Mouse (Mus musculus): ENCODE measurements at regions not wholly inside any gene's neighbourhood (a gene's known extent, or its start where the extent isn't known, plus 50 kb on each side); places are given as distances from the start of the nearest gene placed in this dataset.

DNA sequence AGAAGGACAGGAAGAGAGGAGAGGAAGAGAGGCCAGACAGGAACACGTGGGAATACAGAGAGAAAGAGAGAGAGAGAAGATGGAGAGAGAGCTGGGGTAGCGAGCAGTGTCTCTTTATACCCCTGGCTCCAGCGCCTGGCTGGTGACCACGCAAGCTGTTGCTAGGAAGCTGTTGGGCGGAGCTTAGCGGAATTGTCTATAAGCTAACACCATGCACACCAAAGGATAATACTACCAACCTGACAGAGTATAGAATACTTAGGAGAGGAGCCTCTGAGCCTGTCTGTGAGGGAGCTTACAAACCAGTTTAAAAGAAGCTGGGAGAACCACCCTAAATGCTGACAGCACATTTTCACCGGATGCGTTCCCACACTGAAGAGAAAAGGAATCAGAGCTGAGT lies 100.2 kb upstream of the Kctd3 start:
- Histone ChIP-seq H3K36me3 (ENCODE audit: control insufficient read depth, insufficient read depth, low read length) (no peaks in the 10 kb centered on the region), H3K4me2 (ENCODE audit: low read length) (no peak overlapping the region), H3K27me3 (replicated peaks; ENCODE audit: control insufficient read depth, insufficient read depth, low read length) (no peaks in the 10 kb centered on the region), H3K4me1 (replicated peaks; ENCODE audit: control insufficient read depth, insufficient read depth, low read length) (peaks cover 12% of the 10 kb centered on the region), H3K27ac (ENCODE audit: low read depth) (peak overlapping the region; percentile 64; the same call in 1 of the 2 replicates), H3K4me3 (ENCODE audit: low read depth, low read length) (no peak overlapping the region), H3K9me3 (ENCODE audit: control insufficient read depth, low read length) (no peaks in the 10 kb centered on the region), H3K9ac (ENCODE audit: low read length) (no peak overlapping the region)
- DNase-seq (ENCODE audit: low spot score) (peak; percentile 56), ATAC-seq (replicated peaks; ENCODE audit: low FRiP score, low TSS enrichment, low read depth) (no peak; the same call in 1 of the 2 replicates)
- 46% methylated on average over 8 of the region's 8 CpGs for WGBS

DNA sequence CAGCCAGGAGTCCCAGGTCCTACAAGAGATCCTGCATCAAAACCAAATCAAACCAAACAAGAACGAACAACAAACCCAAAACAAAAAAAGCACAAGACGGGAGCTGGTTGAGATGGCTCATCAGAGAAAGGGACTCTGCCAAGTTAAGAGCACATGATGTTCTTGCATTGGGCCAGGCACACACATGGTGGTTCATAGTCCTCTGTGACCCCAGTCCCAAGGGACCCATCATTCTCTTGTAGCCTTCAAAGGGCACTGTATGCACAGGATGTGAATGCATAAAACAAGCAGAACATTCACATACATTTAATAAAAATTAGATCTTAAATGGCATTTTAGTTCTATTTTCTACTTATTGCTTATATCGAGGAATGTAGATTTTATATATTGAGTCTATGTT lies 99.5 kb upstream of the Kctd3 start:
- Histone ChIP-seq H3K27ac (ENCODE audit: low read depth) (no peak overlapping the region), H3K27me3 (replicated peaks; ENCODE audit: control insufficient read depth, insufficient read depth, low read length) (no peaks in the 10 kb centered on the region), H3K4me2 (ENCODE audit: low read length) (no peak overlapping the region), H3K9ac (ENCODE audit: low read length) (no peak overlapping the region), H3K4me3 (ENCODE audit: low read depth, low read length) (no peak overlapping the region), H3K36me3 (ENCODE audit: control insufficient read depth, insufficient read depth, low read length) (no peaks in the 10 kb centered on the region), H3K4me1 (replicated peaks; ENCODE audit: control insufficient read depth, insufficient read depth, low read length) (peaks cover 12% of the 10 kb centered on the region), H3K9me3 (ENCODE audit: control insufficient read depth, low read length) (no peaks in the 10 kb centered on the region)
- DNase-seq (ENCODE audit: low spot score), result peak; percentile 38
- no peak for ATAC-seq (replicated peaks; ENCODE audit: low FRiP score, low TSS enrichment, low read depth)
- WGBS, result 89% methylated on average over 3 of the region's 3 CpGs

DNA sequence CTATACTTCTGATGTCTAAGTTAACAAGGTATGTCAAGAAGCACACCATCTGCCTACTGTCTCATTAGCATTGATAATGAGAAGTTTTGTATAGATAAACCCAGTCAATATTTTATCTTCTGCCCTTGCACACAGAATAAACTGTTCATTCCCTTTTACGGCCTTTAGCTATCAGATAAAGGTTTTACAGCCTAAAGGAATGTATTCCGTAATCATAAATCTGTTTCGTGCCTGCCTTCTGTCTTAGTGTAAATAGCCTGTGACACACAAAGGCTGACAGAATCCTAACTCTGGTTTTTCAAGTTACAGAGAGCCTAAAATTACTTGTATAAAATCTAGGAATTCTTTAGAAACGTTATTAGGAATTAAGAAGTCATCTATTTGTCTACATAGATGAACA lies 97.6 kb upstream of the Kctd3 start:
- Histone ChIP-seq H3K27ac (ENCODE audit: low read depth) (no peak overlapping the region), H3K9ac (ENCODE audit: low read length) (no peak overlapping the region), H3K4me3 (ENCODE audit: low read depth, low read length) (no peak overlapping the region), H3K27me3 (replicated peaks; ENCODE audit: control insufficient read depth, insufficient read depth, low read length) (no peaks in the 10 kb centered on the region), H3K4me1 (replicated peaks; ENCODE audit: control insufficient read depth, insufficient read depth, low read length) (peaks cover 10% of the 10 kb centered on the region), H3K4me2 (ENCODE audit: low read length) (no peak overlapping the region), H3K9me3 (ENCODE audit: control insufficient read depth, low read length) (no peaks in the 10 kb centered on the region), H3K36me3 (ENCODE audit: control insufficient read depth, insufficient read depth, low read length) (no peaks in the 10 kb centered on the region)
- WGBS, result 22% methylated on average over 4 of the region's 4 CpGs
- DNase-seq (ENCODE audit: low spot score) (no peak), ATAC-seq (replicated peaks; ENCODE audit: low FRiP score, low TSS enrichment, low read depth) (no peak)

DNA sequence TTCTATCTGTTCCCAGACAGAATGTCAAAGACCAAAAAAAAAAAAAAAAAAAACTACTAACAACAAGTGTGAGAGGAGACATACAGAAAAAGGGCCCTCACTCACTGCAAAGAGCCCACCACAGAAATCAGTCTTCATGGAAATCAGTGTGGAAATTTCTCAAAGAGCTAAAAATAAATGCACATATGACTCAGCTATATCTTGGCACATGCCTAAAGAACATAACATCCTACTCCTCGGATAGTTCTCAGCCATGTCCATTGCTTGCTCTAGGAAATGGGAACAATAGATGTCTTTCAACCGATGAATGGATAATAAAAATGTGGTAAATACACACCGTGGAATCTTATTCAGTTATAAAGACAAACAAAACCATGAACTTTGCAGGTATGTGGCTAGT lies 95.1 kb upstream of the Kctd3 start:
- H3K9me3 ChIP-seq (ENCODE audit: control insufficient read depth, low read length), result no peaks in the 10 kb centered on the region
- H3K27me3 ChIP-seq (replicated peaks; ENCODE audit: control insufficient read depth, insufficient read depth, low read length), result no peaks in the 10 kb centered on the region
- no peak overlapping the region for H3K27ac ChIP-seq (ENCODE audit: low read depth)
- 73% methylated on average over 3 of the region's 3 CpGs for WGBS
- no peaks in the 10 kb centered on the region for H3K36me3 ChIP-seq (ENCODE audit: control insufficient read depth, insufficient read depth, low read length)
- peak; percentile 9 for DNase-seq (ENCODE audit: low spot score)
- no peak overlapping the region for H3K4me3 ChIP-seq (ENCODE audit: low read depth, low read length)
- no peak for ATAC-seq (replicated peaks; ENCODE audit: low FRiP score, low TSS enrichment, low read depth)
- H3K9ac ChIP-seq (ENCODE audit: low read length), result no peak overlapping the region
- H3K4me1 ChIP-seq (replicated peaks; ENCODE audit: control insufficient read depth, insufficient read depth, low read length), result no peaks in the 10 kb centered on the region; the same call in 1 of the 2 replicates
- H3K4me2 ChIP-seq (ENCODE audit: low read length), result no peak overlapping the region

GRCm38 (mm10) chr1:189099121-189099520 lies 91.5 kb upstream of the Kctd3 start:
- H3K4me3 ChIP-seq (ENCODE audit: low read depth, low read length), result no peak overlapping the region
- ATAC-seq (replicated peaks; ENCODE audit: low FRiP score, low TSS enrichment, low read depth), result no peak
- no peaks in the 10 kb centered on the region for H3K9me3 ChIP-seq (ENCODE audit: control insufficient read depth, low read length)
- 68% methylated on average over 2 of the region's 2 CpGs for WGBS
- H3K4me2 ChIP-seq (ENCODE audit: low read length), result no peak overlapping the region
- H3K27ac ChIP-seq (ENCODE audit: low read depth), result no peak overlapping the region
- no peak overlapping the region for H3K9ac ChIP-seq (ENCODE audit: low read length)
- H3K36me3 ChIP-seq (ENCODE audit: control insufficient read depth, insufficient read depth, low read length), result no peaks in the 10 kb centered on the region
- no peaks in the 10 kb centered on the region for H3K27me3 ChIP-seq (replicated peaks; ENCODE audit: control insufficient read depth, insufficient read depth, low read length)
- H3K4me1 ChIP-seq (replicated peaks; ENCODE audit: control insufficient read depth, insufficient read depth, low read length), result no peaks in the 10 kb centered on the region
- peak; percentile 43 for DNase-seq (ENCODE audit: low spot score)

- ATAC-seq (replicated peaks; ENCODE audit: low FRiP score, low TSS enrichment, low read depth) (no peak), DNase-seq (ENCODE audit: low spot score) (no peak)
- Histone ChIP-seq H3K9me3 (ENCODE audit: control insufficient read depth, low read length) (no peaks in the 10 kb centered on the region), H3K36me3 (ENCODE audit: control insufficient read depth, insufficient read depth, low read length) (no peaks in the 10 kb centered on the region), H3K27me3 (replicated peaks; ENCODE audit: control insufficient read depth, insufficient read depth, low read length) (no peaks in the 10 kb centered on the region), H3K4me2 (ENCODE audit: low read length) (no peak overlapping the region), H3K27ac (ENCODE audit: low read depth) (no peak overlapping the region), H3K4me3 (ENCODE audit: low read depth, low read length) (no peak overlapping the region), H3K9ac (ENCODE audit: low read length) (no peak overlapping the region), H3K4me1 (replicated peaks; ENCODE audit: control insufficient read depth, insufficient read depth, low read length) (no peaks in the 10 kb centered on the region)
- 87% methylated on average over 3 of the region's 3 CpGs for WGBS
Measured at GRCm38 (mm10) chr1:189092819-189093218, 85.2 kb upstream of the Kctd3 start.

GRCm38 (mm10) chr1:189085245-189085644 lies 77.6 kb upstream of the Kctd3 start:
- Histone ChIP-seq H3K4me1 (replicated peaks; ENCODE audit: control insufficient read depth, insufficient read depth, low read length) (peaks cover 10% of the 10 kb centered on the region; the same call in 1 of the 2 replicates), H3K4me2 (ENCODE audit: low read length) (no peak overlapping the region), H3K9ac (ENCODE audit: low read length) (no peak overlapping the region), H3K4me3 (ENCODE audit: low read depth, low read length) (no peak overlapping the region), H3K36me3 (ENCODE audit: control insufficient read depth, insufficient read depth, low read length) (no peaks in the 10 kb centered on the region), H3K27ac (ENCODE audit: low read depth) (no peak overlapping the region), H3K9me3 (ENCODE audit: control insufficient read depth, low read length) (peaks cover 10% of the 10 kb centered on the region), H3K27me3 (replicated peaks; ENCODE audit: control insufficient read depth, insufficient read depth, low read length) (no peaks in the 10 kb centered on the region)
- 85% methylated on average over 2 of the region's 2 CpGs for WGBS
- DNase-seq (ENCODE audit: low spot score) (peak; percentile 36), ATAC-seq (replicated peaks; ENCODE audit: low FRiP score, low TSS enrichment, low read depth) (no peak)

- Histone ChIP-seq H3K9ac (ENCODE audit: low read length) (no peak overlapping the region), H3K4me1 (replicated peaks; ENCODE audit: control insufficient read depth, insufficient read depth, low read length) (peaks cover 10% of the 10 kb centered on the region; the same call in 1 of the 2 replicates), H3K36me3 (ENCODE audit: control insufficient read depth, insufficient read depth, low read length) (no peaks in the 10 kb centered on the region), H3K4me3 (ENCODE audit: low read depth, low read length) (no peak overlapping the region), H3K27me3 (replicated peaks; ENCODE audit: control insufficient read depth, insufficient read depth, low read length) (no peaks in the 10 kb centered on the region), H3K27ac (ENCODE audit: low read depth) (no peak overlapping the region), H3K4me2 (ENCODE audit: low read length) (peak overlapping the region; percentile 11; the same call in 1 of the 2 replicates), H3K9me3 (ENCODE audit: control insufficient read depth, low read length) (peaks cover 10% of the 10 kb centered on the region)
- WGBS, result 23% methylated on average over 2 of the region's 2 CpGs
- DNase-seq (ENCODE audit: low spot score), result no peak
- ATAC-seq (replicated peaks; ENCODE audit: low FRiP score, low TSS enrichment, low read depth), result no peak
Measured at GRCm38 (mm10) chr1:189081267-189081666, 73.6 kb upstream of the Kctd3 start.

GRCm38 (mm10) chr1:189080797-189081196 lies 73.2 kb upstream of the Kctd3 start:
- no peaks in the 10 kb centered on the region for H3K36me3 ChIP-seq (ENCODE audit: control insufficient read depth, insufficient read depth, low read length)
- peaks cover 10% of the 10 kb centered on the region for H3K9me3 ChIP-seq (ENCODE audit: control insufficient read depth, low read length)
- H3K27ac ChIP-seq (ENCODE audit: low read depth), result no peak overlapping the region
- H3K4me3 ChIP-seq (ENCODE audit: low read depth, low read length), result no peak overlapping the region
- peaks cover 10% of the 10 kb centered on the region; the same call in 1 of the 2 replicates for H3K4me1 ChIP-seq (replicated peaks; ENCODE audit: control insufficient read depth, insufficient read depth, low read length)
- H3K4me2 ChIP-seq (ENCODE audit: low read length), result peak overlapping the region; percentile 11; the same call in 1 of the 2 replicates
- no peaks in the 10 kb centered on the region for H3K27me3 ChIP-seq (replicated peaks; ENCODE audit: control insufficient read depth, insufficient read depth, low read length)
- H3K9ac ChIP-seq (ENCODE audit: low read length), result no peak overlapping the region
- 20% methylated on average over 9 of the region's 9 CpGs for WGBS
- peak; percentile 81 for DNase-seq (ENCODE audit: low spot score)
- ATAC-seq (replicated peaks; ENCODE audit: low FRiP score, low TSS enrichment, low read depth), result peak; percentile 76; the same call in 1 of the 2 replicates
